Mouse (Mus musculus) gastrocnemius, postnatal 25 days (tissue): Measurements from ENCODE around the gene Tdo2. TPM values are rescaled to one million over a fixed set of nuclear protein-coding genes. Genes with fewer than 3 reads are reported as not detected.

Source experiments
- DNase-seq: peaks from one replicate; pipeline ENCODE4 v3.0.0; 2022
- long read RNA-seq, 2 experiments: library from polyadenylated mRNA; stranded (forward); transcript quantifications; one replicate each; pipeline ENCODE4 v2.0.0; 2021
- total RNA-seq, 2 experiments: library from RNA; stranded (reverse); gene quantifications; 1 replicate in 1 of 2; 2 replicates in 1 of 2; pipeline ENCODE4 v1.2.3; 2021

Tdo2 gene
- total RNA-seq, result not detected
- long read RNA-seq, experiment 1, result 0 reads
- long read RNA-seq, experiment 2, result 0 reads

DNA sequence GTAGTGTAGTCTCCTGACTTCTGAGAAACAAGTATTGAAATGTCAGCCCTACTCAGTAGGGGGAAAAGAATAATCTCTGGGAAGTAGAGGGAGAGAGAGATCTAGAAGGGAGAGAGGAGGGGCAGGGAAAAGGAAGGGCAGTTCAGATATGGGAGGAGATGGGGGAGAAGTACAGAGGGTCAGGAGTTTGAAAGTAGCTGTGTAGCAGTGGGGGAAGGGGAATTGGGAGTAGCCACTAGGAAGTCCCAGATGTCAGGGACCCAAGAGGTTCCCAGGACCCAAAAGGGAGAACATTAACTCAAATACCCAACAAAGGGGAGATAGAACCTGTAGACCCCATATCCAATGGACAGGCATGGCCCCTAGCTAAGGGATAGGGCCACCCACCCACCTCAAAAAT is at the start of gene Tdo2:
Gene Tdo2 (minus strand): TSS at position 101 of the 400 bp plus-strand sequence.
- no peak for DNase-seq

GRCm38 (mm10) chr3:82023065-82023464 is 47.1 kb upstream of the Tdo2 start:
- no peak for DNase-seq

GRCm38 (mm10) chr3:82022421-82022920 is 46.5 kb upstream of the Tdo2 start:
- DNase-seq, result no peak

DNA sequence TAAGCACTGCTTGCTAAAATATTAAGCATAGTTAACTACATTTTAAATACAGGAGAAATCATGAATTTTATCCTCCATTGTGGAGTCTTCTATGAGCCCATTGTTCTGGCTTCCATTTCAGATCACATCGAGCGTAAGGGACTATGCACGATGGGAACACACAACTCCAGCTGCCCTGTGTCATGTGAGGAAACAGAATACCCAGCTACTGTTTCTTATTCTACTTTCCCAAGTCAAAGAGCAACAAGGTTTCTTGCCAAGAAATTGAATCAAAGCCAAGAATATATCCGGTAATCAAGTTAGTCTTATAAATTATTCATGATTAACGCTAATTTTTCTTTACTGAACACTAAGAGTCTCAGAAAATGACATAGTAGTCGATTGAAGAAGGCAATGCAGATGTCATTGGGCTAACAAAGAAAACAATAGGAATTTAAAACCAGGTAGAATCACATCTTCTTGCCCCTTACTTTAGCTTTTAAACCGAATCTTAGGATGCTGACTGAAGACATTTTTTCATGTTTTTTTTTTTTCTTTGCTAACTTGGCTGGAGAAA is 38.2 kb upstream of the Tdo2 start:
- DNase-seq, result no peak

- DNase-seq, result no peak
Measured at GRCm38 (mm10) chr3:82007002-82007401, 31.0 kb upstream of the Tdo2 start.

DNA sequence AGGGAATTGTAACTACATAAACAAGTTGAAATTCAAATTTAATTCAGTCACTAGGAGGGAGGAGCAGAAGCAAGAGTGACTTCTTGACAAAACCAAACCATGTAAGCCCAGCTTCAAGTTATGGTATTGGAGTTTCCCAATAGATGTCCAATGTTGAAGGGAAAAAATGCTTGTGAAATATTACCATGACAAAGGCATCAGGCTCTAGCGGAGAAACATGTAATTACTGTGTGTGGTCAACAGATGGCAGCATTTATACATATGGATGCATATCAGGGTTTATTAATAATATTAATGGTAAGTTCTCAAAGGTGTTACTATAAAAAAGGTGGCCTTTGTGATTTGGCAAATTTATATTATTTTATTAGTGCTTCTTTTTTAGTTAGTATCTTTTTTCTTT is 20.0 kb upstream of the Tdo2 start:
- DNase-seq, result no peak

DNA sequence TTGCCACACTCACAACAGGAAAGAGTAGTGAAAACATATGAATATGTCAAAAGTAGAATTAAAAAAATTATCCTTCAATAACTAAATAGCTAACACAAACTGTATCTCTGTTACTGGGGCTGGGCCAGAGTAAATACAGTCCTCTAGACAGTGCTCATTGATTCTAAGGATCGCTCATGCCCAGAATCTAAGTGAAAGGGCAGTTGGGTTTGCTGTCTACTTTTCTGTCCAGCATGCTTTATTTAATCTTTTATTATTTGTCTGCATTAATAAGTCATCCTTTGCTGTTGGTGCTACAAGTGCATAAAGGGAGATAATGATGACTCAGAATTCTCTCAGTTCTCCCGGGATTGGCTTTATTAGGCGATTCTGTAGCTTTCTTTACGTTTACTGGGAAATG is 19.4 kb upstream of the Tdo2 start:
- no peak for DNase-seq

DNA sequence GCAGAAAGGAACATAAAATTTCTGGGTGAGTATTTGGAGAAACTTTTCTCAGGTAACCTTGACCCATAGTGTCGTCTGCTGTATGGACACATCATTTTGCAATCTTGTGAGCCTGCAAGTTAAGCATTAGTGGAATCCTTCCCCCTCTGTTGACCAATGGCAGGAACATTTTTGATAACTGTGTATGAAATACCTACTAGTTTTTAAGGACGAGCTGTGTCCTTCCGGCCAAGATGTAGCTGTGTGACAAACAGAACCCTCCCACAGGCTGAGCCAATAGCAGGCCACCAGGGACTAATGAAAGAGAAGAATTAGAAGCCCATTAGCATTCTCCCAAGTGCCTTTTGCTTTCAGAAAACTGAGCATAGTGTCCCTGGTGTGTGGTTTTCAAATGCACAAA is 14.5 kb upstream of the Tdo2 start:
- DNase-seq, result no peak

- DNase-seq, result no peak
Measured at GRCm38 (mm10) chr3:81989692-81990141, 13.7 kb upstream of the Tdo2 start.

GRCm38 (mm10) chr3:81987628-81988027 is 11.6 kb upstream of the Tdo2 start:
- DNase-seq, result no peak

DNA sequence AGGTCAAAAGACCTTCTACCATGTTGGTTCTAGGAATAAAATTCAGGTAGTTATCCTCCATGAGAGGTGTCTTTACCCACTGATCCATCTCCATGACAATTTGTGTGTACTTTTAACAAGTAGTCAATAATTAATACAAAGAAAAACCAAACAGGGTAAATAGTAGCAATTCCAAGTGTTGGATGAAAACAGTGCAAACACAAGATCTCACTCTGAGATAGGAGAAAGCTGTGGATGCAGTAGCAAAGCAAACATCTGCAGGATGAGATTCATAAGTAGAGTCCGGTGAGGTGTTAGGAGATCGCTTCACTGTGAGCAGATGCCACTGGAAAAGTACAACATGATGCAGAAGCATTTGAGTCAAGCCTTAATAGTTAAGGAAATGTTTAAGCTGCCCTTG is 10.1 kb upstream of the Tdo2 start:
- DNase-seq, result no peak

DNA sequence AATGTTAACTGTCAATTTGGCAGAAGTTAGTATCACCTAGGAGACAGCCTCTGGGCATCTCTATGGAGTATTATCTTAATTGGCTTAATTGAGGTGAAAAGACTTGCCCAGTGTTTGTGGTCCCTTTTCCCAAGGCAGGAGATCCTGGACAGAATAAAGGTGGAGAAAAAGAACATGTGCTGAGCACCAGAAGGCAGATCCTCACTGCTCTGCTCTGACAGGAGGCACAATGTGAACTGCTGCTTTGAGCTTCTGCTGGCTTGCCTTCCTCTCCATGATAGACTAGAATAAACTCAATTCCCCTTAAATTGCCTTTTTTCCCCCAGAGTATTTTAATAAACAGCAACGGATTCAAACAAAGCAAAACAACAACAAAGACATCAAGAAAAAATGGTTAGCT is 9.1 kb upstream of the Tdo2 start:
- no peak for DNase-seq

DNA sequence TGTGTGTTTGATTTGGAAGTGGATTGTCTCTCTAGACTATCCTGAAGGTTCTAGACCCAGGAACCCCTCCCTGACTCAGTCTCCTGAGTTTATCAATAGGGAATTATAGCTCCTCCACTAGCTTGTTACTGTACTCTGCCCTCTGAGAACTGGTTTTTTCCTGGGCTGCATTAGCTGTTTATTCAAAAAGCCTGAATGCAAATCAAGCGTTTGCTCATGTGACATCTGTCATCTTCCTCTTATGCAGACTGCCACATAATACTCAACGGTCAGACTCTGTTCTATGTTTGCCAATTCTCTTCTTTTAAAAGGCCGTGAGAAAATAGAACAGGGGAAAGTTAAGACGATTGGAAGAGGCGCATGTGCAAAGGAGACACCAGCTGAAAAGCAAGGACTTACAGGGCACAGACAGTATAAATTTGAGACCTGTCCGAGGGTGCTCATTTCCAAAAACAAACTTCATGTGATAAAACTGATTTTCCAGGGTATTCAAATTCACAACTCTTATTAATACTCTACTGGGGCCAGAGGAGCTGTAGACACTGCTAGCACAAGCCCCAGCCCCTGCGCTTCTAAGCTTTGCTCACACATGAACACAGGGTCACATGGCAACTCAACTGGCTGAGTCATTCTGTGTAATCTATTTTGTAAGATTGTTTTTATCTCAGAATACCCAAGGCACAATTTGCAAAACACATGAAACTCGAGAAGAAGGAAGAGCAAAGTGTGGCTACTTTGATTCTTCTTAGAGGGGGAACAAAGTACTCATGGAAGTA is 7.3 kb upstream of the Tdo2 start:
- DNase-seq, result no peak

GRCm38 (mm10) chr3:81981990-81982389 is 6.0 kb upstream of the Tdo2 start, which contains the start of gene Asic5:
Gene Asic5, plus strand, starts transcription at chr3:81982290.
- DNase-seq, result no peak

- no peak for DNase-seq
Measured at GRCm38 (mm10) chr3:81981576-81981975, 5.6 kb upstream of the Tdo2 start.

DNA sequence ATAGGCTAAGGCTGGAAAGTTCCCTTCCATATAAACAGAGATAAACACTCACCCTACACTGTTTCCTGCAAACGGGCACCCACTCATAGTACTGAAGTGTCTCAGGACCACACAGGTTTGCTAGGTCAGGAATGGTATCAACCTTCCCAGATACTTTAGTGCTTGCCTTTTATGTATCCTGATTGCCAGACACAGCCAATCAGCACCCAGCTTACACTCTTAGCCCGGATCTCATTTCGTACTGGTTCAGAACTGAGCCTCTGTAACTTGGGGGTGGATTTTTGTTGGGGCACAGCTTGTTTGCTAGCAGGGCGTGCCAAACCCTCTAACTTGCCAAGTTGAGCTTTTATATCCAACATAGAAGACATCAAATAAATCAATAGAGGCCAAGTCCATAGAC is 395 bp downstream of the Tdo2 start:
- DNase-seq, result no peak

GRCm38 (mm10) chr3:81964596-81964995 is 11.4 kb downstream of the Tdo2 start:
- no peak for DNase-seq

DNA sequence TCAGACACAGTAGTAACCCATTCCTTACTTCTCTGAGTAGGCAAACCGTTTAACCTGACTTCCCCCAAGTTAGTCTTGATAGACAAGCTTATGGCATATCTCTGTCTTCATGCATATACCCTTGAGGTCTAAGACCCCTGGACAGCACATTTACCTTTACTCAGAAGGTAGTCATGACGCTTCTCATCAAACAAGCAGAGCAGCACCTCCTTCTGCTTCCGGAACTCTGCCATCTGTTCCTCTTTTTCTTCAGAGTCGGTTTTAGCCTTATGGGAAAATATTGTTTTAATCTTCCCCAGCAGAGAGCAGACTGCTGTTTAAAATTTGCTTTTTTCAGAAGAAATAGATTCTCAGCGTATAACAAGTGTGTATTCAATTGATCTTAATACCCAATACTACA is 12.2 kb downstream of the Tdo2 start:
- no peak for DNase-seq

GRCm38 (mm10) chr3:81961336-81961735 is 14.7 kb downstream of the Tdo2 start:
- no peak for DNase-seq

GRCm38 (mm10) chr3:81957484-81957883 is 18.5 kb downstream of the Tdo2 start:
- no peak for DNase-seq

- no peak for DNase-seq
Measured at GRCm38 (mm10) chr3:81951785-81952184, 24.2 kb downstream of the Tdo2 start.

GRCm38 (mm10) chr3:81949048-81949447 is 27.0 kb downstream of the Tdo2 start:
- DNase-seq, result no peak

DNA sequence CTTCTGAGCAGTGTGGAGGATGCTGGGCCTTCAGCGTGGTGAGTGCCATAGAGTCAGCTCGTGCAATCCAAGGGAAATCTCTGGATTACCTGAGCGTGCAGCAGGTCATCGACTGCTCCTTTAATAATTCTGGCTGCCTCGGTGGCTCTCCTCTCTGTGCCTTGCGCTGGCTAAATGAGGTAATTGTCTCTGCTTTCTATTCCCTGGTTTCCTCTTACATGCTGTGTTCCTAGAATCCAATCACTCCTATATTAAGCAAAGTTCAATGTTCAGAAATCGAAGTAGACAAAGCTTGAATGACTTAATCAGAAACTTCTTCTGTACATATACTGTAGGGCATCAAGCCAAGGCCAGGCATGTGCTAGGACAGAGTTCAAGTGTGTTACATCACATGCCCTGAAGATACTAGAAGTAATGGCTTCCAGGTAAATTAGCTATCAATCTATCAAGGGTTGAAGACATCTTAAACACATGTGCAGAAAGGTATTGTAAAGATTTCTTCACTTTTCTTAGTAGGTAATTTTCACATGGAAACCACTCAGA is 31.1 kb downstream of the Tdo2 start:
- no peak for DNase-seq
